Mouse (Mus musculus) G1E (cell line): ENCODE measurements around the gene Tnnt2. TPM values are rescaled to one million over a fixed set of nuclear protein-coding genes. Genes with fewer than 3 reads are reported as not detected.

ENCODE experiments used
- ATAC-seq: 2 replicates; pipeline ENCODE4 v1.8.0; 2016; ENCODE audit warnings: mild to moderate bottlenecking; ENCODE audit not compliant: insufficient number of reproducible peaks, poor library complexity, low FRiP score, severe bottlenecking; ENCODE audit errors: extremely low read depth
- DNase-seq: peaks from one replicate; pipeline ENCODE4 v3.0.0; 2012; ENCODE audit warnings: low spot score
- H3K27me3 ChIP-seq: 2 replicates; pipeline ENCODE4 v1.6.1; 2012; ENCODE audit warnings: mild to moderate bottlenecking, low read length, inconsistent platforms; ENCODE audit not compliant: insufficient read depth
- H3K36me3 ChIP-seq: replicated peaks from 2 replicates; pipeline ENCODE3; 2012; ENCODE audit warnings: mild to moderate bottlenecking, inconsistent platforms
- H3K4me1 ChIP-seq: 2 replicates; pipeline ENCODE4 v1.6.1; 2012; ENCODE audit warnings: low read depth, low read length, inconsistent platforms, mixed read lengths; ENCODE audit not compliant: insufficient read depth
- H3K4me3 ChIP-seq: 2 replicates; pipeline ENCODE4 v1.5.1; 2012; ENCODE audit warnings: low read depth, mild to moderate bottlenecking, inconsistent platforms, low read length, moderate library complexity, mixed read lengths
- H3K9me3 ChIP-seq: replicated peaks from 2 replicates; pipeline ENCODE4 v1.6.1; 2012; ENCODE audit warnings: inconsistent platforms
- CTCF ChIP-seq: IDR thresholded peaks from 2 replicates; pipeline ENCODE4 v1.5.1; 2012; ENCODE audit warnings: low read depth, low read length, inconsistent platforms, mixed read lengths
- GATA1 ChIP-seq: IDR thresholded peaks from 2 replicates; pipeline ENCODE4 v1.6.1; 2012; ENCODE audit warnings: borderline replicate concordance, low read length, inconsistent platforms, mixed read lengths
- GATA2 ChIP-seq: IDR thresholded peaks from 2 replicates; pipeline ENCODE4 v1.6.1; 2012; ENCODE audit warnings: low read depth, low read length, inconsistent platforms, borderline replicate concordance
- POLR2AphosphoS5 ChIP-seq: IDR thresholded peaks from 2 replicates; pipeline ENCODE4 v1.6.1; 2012; ENCODE audit warnings: low read depth, low read length, inconsistent platforms; ENCODE audit not compliant: insufficient replicate concordance
- TAL1 ChIP-seq: conservative IDR thresholded peaks from 2 replicates; pipeline ENCODE4 v1.6.1; 2012; ENCODE audit warnings: low read depth, low read length, inconsistent platforms, mixed read lengths
- polyA plus RNA-seq: library from polyadenylated mRNA; stranded (reverse); fragments of >175 nt; gene quantifications from 2 replicates; pipeline ENCODE4 v1.2.3, GENCODE M21; 2012
- total RNA-seq, 2 experiments: library from RNA; stranded (forward) in 1 of 2; stranded (reverse) in 1 of 2; fragments of 200-1000 nt in 1 of 2; fragments of >200 nt in 1 of 2; fragmentation: Nextera tagmentation in 1 of 2; gene quantifications; 2 replicates each; pipeline ENCODE4 v1.2.3; 2014 to 2017

Gene Tnnt2
- total and polyA plus RNA-seq, 3 experiments, result 0.38 TPM; not detected in 2

GRCm38 (mm10) chr1:135877248-135877647 lies 41.1 kb downstream of the Tnnt2 start:
- Histone ChIP-seq H3K27me3 (peaks cover 27% of the 10 kb centered on the region), H3K4me1 (no peaks in the 10 kb centered on the region), H3K4me3 (no peak overlapping the region), H3K36me3 (no peaks in the 10 kb centered on the region), H3K9me3 (no peaks in the 10 kb centered on the region)
- TF ChIP-seq GATA2, result no peak
- TF ChIP-seq POLR2AphosphoS5, result no peak
- TF ChIP-seq CTCF, result no peak
- no peak for TF ChIP-seq GATA1
- TF ChIP-seq TAL1, result no peak
- no peak for ATAC-seq
- no peak for DNase-seq

- ATAC-seq (no peak), DNase-seq (peak; percentile 26)
- Histone ChIP-seq H3K4me3 (no peak overlapping the region), H3K9me3 (no peaks in the 10 kb centered on the region), H3K4me1 (no peaks in the 10 kb centered on the region), H3K36me3 (no peaks in the 10 kb centered on the region), H3K27me3 (peaks cover 24% of the 10 kb centered on the region)
- peak; percentile 90 for TF ChIP-seq CTCF
- TF ChIP-seq TAL1, result no peak
Observed at GRCm38 (mm10) chr1:135882385-135883109, 46.4 kb downstream of the Tnnt2 start.

GRCm38 (mm10) chr1:135889461-135890185 lies 53.5 kb downstream of the Tnnt2 start:
- TF ChIP-seq TAL1 (no peak), POLR2AphosphoS5 (no peak), CTCF (no peak), GATA1 (no peak), GATA2 (no peak)
- Histone ChIP-seq H3K4me3 (no peak overlapping the region), H3K36me3 (no peaks in the 10 kb centered on the region), H3K27me3 (peaks cover 39% of the 10 kb centered on the region), H3K9me3 (no peaks in the 10 kb centered on the region), H3K4me1 (no peaks in the 10 kb centered on the region)
- no peak for DNase-seq
- ATAC-seq, result no peak

GRCm38 (mm10) chr1:135891424-135892216 lies 55.5 kb downstream of the Tnnt2 start:
- Histone ChIP-seq H3K4me1 (no peaks in the 10 kb centered on the region), H3K36me3 (no peaks in the 10 kb centered on the region), H3K9me3 (no peaks in the 10 kb centered on the region), H3K4me3 (no peak overlapping the region), H3K27me3 (peaks cover 44% of the 10 kb centered on the region)
- ATAC-seq, result no peak
- TF ChIP-seq CTCF (no peak), TAL1 (no peak), POLR2AphosphoS5 (no peak), GATA2 (no peak), GATA1 (no peak)
- DNase-seq, result no peak

GRCm38 (mm10) chr1:135892233-135892632 lies 56.1 kb downstream of the Tnnt2 start:
- Histone ChIP-seq H3K36me3 (no peaks in the 10 kb centered on the region), H3K9me3 (no peaks in the 10 kb centered on the region), H3K27me3 (peaks cover 49% of the 10 kb centered on the region), H3K4me3 (no peak overlapping the region), H3K4me1 (no peaks in the 10 kb centered on the region)
- DNase-seq (no peak), ATAC-seq (no peak)
- TF ChIP-seq CTCF (no peak), POLR2AphosphoS5 (no peak), GATA1 (no peak), TAL1 (no peak), GATA2 (no peak)

- no peaks in the 10 kb centered on the region for H3K36me3 ChIP-seq
- no peak overlapping the region for H3K4me3 ChIP-seq
- TF ChIP-seq TAL1, result no peak
- no peak for TF ChIP-seq GATA1
- no peak for TF ChIP-seq POLR2AphosphoS5
- TF ChIP-seq CTCF, result no peak
- TF ChIP-seq GATA2, result no peak
- ATAC-seq (no peak), DNase-seq (no peak)
- H3K9me3 ChIP-seq, result no peaks in the 10 kb centered on the region
- H3K4me1 ChIP-seq, result no peaks in the 10 kb centered on the region
- peaks cover 55% of the 10 kb centered on the region for H3K27me3 ChIP-seq
Observed at GRCm38 (mm10) chr1:135892764-135893163, 56.6 kb downstream of the Tnnt2 start.
